Mouse (Mus musculus): ENCODE measurements at regions not wholly inside any gene's neighbourhood (a gene's known extent, or its start where the extent isn't known, plus 50 kb on each side); places are given as distances from the start of the nearest gene placed in this dataset.

- TF ChIP-seq POLR2A (IDR thresholded peaks at IDR 0.05; ENCODE audit: low read depth, low read length) (no peak), CTCF (IDR thresholded peaks at IDR 0.05; ENCODE audit: extremely low read depth, insufficient read depth, insufficient read length, insufficient replicate concordance) (no peak)
Observed at GRCm38 (mm10) chr13:101017041-101017440, 183.8 kb upstream of the Slc30a5 start.

Data from spleen, adult 2 months (tissue).